Mouse (Mus musculus): ENCODE data around the gene Mdh1.

The Mdh1 gene

DNA sequence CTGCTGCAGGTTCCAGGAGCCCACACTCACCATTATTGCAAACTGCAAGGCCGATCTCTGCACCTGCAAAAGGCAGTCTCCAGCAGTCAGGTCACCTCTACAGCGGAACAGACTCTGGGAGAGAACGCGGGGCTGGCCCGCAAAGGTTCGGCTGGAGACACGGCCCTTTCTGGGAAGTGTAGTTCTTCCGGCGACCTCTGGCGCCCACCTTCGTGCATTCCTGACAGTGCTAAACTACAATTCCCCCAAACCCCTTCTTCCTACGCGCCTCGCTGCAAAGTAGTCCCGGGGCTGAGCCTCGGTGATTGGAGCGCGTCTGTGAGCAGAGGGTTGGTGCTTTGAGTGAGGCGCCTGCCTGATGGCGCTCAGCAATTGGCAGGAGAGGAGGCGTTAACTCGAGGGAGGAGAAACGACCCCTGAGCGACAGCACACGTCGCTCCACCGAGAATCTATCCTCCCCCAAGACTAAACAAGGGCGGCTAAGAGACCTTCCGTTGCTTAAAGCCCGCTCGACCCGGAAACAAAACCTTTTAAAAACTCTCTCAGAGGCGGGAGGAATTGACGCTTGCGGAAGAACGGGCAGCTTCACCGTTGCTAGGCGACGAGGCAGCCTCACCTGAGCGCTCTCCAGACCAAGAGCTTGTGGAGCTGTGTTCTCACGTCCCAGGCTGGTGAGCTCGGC lies at the start of gene Mdh1, which contains the start of gene Wdpcp:
Gene Mdh1 (minus strand): TSS at position 668 of the 682 bp plus-strand sequence.
Gene Wdpcp (plus strand): TSS at position 536 of the 682 bp plus-strand sequence.
- CTCF ChIA-PET, result no interaction called here

DNA sequence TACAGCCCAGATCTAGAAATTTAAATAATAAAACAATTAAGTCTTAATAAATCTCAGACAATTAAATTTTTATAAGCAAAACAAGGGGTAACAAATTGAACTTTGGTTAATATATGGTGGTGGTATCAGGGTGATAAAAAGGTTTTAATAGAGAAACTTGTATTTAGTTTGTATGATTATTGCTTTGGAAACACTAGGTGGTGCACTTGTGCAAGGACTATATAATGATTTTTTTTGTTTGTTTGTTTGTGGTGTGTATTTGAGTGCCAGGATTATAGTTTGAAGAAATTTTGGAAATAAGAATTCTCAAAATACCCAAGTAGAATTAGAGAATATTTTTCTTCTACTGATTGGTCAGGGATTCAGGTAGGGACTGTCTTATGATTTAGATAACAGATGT lies 43.7 kb upstream of the Mdh1 start:
- CTCF ChIA-PET, result no interaction called here

DNA sequence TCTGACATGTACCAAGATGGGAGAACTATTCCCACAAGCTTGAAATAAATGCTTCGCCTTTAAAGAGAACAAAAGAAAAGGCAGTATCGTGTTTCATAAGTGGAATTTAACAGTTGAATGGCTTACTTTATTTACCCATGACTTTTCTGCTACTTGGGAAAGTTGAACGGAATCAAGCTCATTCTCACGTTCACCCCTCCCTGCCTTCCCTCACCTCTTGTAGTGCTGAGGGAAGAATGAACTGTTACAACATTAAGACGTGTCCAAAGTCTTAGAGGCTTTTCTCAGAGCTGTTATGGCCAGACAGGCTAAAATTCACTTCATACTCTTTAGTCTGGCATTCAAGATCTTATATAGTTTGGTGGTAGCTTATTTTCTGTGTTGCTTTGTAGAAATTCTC lies 30.3 kb upstream of the Mdh1 start:
- CTCF ChIA-PET, result no interaction called here

DNA sequence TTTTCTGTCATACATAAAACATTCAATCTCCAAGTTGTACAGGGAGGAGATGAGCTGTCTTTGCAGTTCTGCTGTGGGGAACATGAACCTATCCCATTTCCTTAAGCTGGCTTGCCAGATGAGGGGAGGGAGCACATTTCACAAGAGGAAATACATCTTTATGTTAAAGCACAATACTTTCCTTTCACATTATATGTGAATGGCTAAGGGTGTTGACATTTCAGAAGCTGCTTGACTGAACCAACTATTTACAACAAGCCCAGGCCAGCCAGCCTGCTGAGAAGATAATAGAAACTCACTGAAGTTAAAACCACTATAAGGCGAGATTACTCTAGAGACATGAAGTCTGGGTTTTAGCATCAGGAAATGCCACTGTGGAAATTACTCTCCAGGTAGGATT lies 11.1 kb upstream of the Mdh1 start:
- CTCF ChIA-PET, result no interaction called here

DNA sequence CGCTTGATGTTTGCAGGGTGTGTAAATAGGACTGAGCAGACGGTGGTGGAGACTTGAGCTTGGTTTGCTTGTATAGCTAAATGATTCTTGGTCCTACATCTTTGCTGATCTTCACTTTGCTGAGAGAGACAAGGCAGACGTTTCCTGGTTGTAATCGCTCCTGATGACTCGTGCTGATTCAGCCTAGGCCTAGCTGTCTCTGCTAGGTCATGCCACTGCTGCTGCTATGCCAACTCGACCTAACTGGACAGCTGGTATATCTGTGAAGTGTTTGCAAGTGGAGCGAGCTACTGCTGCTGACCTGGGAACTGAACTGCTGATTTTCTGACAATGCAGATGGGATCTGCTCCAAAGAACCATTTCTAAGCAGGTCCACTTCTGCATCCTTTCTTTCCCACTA lies 9.3 kb upstream of the Mdh1 start:
- CTCF ChIA-PET, result no interaction called here

DNA sequence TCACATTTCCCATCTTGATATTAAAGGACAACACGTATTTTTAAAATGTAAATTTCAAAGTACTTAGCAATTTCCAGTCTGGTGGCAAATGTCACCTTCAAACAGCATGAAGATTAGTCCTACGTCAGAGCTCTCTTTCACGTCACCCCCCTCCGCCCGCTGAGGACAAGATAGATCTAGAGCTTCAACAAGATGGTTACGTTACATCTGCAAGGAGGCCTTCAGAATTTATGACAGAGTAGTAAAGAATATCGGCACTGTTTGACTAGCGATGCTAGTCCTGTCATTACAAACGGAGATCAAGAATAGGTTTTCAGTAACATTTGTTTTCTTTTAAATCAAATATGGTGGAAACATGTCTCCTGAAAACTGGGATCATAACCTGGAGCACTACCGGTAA lies 1.2 kb downstream of the Mdh1 start:
- CTCF ChIA-PET, result no interaction called here

DNA sequence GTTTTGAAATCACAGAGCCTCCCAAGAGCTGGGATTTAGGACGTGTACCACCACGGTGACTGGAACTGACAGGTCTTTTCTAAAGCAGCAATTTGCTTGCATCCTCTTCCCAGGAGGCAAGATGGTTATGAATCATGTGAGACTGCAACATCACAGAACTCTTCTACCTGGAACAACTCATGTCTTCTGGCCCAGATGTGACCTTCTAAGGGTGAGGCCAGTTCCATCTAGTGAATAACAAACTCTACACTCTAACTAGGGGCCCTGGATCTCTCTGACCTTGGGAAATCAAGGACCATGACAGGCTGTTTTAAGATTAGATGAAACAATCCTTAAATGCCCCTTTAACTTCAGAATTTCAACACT lies 2.1 kb downstream of the Mdh1 start:
- CTCF ChIA-PET, result no interaction called here

DNA sequence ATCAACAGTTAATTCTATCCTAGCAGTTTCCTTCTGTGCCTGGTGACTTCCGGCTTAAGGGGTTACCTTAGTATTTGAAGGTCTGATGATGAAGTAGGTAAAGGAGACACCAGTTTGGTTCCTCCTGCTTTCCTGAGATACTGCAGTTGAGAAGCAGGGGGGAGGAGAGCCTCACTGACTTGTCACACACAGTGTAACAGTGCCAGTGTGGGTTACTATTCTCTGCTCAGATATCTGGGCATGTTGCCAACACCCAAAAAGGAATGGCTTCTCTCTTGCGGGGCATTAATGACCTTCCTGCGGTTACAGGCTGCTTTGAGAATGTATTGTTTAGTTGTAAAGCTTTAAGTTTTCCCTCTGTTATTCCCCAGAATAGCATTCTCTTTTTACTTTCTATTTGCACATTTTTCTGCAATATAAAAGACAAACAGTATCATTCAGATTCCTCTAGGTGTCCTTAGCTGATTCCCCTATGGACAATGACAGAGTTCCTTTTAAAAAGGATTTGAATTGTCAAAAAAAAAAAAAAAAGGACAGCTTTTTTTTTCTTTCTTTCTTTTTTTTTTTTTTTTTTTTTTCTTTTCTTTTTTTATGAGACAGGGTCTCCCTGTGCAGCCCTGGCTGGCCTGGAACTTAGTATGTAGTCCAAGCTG lies 2.6 kb downstream of the Mdh1 start:
- CTCF ChIA-PET, result interaction anchor here (0.5 kb wide), 1 partner anchor 1480 kb away, joined by 3 read pairs; no protein-coding TSS in a partner anchor

DNA sequence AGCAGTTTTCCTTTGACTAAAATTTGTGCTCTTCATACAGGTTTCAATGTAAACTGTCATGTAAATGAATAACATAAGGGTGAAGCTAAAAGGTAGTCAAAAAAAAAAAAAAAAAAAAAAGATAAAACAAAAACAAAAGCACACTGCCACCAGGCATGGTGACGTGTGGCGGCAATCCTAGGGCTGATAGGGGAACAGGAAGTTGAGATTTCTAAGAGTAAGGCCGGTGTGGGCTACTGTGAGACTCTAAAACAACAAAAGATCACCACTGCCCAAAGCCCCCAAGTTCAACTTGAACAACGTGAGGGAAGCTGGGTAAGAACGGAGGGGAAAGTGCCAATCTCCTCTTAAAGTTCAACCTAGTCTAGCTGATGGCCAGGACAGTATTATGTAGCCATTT lies 3.2 kb downstream of the Mdh1 start:
- CTCF ChIA-PET, result interaction anchor here (0.5 to 0.6 kb wide), 3 partner anchors 297 to 1481 kb away, joined by 3 to 12 read pairs (median 4); no protein-coding TSS in a partner anchor

DNA sequence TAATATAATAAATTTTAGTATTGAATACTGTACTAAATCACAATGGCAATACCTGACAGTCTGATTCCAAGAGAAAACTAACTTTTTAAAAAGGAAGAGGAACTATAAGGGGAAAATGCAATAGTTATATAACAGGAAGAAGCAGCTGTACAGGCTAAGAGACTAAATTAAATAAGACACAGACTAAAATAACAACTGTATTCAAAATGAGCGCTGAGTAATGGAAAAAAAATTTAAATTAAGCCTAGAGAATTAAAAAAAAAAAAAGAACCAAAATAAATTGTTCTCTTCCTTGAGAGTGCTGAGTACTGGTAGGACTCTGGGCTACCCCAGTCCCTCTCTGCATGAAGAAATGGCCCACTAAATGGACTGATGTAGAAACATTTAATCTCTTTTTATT lies 4.4 kb downstream of the Mdh1 start:
- CTCF ChIA-PET, result no interaction called here

DNA sequence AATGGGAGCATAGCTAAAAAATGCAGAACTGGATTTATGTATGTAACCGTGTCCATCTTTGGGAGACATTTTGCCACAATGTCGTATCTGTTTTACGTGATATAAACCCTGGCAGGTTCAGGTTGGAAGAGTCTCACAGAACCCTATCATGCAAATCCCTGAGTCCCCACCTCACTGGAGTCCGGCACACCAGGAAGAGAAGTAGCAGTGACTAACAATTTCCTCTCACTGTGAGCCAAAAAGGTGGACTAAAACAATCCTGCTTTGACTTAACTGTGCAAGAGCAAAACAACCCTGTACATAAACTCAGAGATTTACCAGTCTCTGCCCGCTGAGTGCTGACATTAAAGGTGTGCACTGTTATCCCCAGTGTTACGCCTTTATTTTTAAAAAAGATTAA lies 5.2 kb downstream of the Mdh1 start:
- CTCF ChIA-PET, result no interaction called here

DNA sequence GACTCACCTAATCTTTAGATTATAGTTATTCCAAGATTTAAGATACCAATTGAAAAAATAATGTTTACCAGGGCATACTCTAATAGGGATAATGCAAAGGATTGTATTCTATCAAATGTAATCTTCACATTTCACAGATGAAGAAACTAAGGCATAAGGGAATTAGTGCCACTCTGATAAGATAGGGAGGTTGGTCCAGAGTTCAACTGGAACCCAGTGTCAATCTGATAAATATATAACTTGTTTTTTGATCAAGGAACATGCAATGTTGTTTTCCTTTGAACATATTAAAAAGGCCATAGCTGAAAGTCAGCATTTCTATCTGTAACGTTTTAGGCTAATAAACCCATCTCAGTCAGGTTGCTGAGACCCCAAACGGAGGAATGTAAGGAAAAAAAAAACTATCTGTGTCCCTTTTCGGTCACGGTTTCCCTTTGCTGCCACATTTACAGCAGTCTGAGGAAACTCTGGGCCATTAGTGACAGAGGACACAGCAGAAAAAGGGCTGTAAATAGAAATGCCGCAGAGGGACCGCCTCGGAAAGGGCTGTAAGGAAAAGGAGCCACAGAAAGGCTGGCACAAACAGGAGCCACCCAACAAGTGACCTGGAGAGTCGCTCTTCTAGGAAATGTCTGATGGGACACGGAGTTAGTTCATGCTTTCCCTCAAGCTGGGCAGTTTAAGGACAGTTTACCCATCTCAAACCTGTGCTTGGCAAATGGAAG lies 7.3 kb downstream of the Mdh1 start:
- CTCF ChIA-PET, result no interaction called here

DNA sequence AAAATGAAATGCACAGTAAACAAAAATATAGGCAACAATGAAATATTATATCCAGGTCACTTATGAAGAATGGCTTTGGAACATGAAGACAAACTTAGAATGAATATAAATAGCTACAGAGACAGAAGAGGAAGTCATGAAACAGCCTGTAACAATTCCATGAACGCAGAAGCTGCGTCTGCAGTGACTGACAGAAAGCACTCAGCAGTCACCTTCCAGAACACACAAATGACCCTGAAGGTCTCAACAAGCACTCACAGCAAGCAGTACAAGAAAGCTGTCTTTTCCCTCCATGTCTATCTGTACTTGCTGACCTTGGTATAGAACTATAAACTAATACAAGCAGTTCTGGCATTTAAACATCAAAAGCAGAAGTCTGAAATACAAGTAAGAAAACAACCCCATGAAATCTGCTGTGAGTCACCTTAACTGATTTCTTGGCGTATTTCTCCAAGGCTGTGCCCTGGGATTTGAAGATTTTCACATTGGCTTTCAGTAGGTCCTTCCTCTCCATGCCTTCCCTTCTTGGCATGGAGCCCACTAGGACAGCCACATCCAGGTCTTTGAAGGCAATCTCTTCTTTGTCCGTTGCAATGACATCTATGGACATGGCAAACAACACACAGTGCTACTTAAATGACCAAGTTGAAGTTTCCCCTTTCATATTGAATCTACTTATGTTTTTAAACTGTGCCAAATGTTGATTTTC lies 8.4 kb downstream of the Mdh1 start:
- CTCF ChIA-PET, result no interaction called here

DNA sequence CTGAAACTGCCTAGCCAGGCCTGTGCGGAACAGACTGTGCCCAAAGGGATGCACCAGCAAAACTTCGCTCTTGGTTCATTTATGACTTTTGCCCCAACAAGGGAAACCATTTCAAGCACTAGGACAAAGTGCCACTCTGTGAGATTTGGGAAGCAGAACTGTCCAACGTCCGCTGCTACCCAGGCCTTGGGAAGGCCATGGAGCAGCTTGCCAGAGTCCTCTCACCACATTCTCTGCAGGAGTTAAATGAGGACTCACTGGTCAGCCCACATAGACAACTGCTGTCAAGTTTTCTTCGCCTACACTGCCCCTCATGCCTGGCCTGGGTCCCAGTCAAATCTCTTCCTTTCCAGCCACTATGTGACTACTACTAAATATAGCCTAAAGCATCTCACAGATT lies 10.8 kb downstream of the Mdh1 start:
- CTCF ChIA-PET, result no interaction called here

DNA sequence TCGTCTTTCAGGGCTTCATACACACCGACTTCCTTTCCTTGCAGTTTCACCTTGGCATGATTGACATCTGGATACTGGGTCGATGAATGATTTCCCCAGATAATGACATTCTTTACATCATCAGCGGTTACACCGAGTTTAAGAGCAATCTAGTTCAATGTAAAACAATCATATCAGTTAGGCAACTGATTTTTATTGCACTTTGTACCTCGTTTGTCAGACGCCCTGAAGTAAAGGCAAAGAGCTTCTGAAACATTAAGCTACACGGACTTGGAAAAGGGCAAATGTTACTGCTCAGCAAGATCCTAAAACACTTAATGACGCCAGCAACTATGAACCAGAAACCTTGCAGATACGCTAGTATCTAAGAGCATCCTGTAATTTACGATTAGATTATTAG lies 12.4 kb downstream of the Mdh1 start:
- CTCF ChIA-PET, result interaction anchor here (0.6 kb wide), 1 partner anchor 12 kb away, joined by 11 read pairs; no protein-coding TSS in a partner anchor

DNA sequence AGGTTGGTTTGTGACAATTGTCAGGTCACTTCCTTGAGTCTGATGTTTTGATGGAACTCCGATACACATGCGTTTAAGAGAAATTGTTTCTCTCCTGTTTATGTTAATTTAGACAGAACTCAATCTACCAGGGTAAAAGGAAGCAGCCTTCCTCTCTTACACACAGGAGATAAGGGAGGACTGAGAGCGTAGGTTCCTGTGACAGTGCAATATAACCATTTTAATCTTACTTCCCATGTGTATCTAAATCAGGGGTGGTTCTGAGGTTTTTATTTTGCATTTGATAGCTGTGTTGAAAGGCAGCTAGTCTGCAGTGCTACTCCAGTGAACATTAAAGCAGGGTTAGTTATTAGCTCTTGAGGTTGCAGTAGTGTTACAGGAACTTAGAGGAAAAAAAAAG lies 20.1 kb downstream of the Mdh1 start:
- CTCF ChIA-PET, result no interaction called here

DNA sequence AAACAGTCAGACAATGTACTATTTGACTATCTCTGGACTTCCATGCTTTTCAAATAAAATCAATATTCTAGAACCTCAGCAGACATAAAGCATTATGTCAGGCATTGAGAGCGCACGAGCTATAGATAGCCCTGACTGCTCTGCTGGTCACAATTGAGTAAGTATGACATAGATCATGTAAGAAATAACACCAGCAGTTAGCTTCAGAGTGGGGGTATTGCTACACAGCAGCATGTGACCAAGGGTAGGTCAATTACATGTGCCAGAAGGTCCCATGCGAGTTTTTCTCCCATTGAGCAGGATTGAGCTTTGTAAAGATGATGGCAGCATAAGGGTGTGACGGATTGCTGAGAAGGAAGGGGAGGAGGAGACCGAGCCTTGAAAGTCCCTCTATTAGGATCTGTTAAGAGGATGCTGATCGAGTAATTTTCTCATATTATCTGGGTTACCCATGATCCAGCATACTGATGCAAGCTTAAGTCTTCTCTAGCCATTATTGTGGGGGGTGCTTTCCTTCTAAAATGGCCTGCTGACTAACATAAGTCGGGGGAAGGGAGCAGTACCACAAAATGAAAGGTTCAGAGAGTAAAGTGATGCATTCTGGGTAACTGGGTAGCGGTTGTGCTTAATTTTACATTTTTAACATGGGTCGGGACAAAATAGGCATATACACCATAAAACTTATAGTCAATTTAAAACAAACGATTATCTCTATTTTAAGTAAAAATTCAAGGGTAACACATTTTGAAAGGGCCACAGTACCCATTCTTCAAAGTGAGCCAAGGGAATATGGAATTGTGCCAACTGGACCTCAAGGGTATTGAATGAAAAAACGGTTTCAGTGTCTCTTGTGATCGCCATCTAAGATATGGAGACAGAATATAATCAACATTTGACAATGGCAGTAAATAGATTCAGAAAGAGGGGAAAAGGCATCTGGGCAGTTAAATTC lies 21.7 kb downstream of the Mdh1 start:
- CTCF ChIA-PET, result no interaction called here

DNA sequence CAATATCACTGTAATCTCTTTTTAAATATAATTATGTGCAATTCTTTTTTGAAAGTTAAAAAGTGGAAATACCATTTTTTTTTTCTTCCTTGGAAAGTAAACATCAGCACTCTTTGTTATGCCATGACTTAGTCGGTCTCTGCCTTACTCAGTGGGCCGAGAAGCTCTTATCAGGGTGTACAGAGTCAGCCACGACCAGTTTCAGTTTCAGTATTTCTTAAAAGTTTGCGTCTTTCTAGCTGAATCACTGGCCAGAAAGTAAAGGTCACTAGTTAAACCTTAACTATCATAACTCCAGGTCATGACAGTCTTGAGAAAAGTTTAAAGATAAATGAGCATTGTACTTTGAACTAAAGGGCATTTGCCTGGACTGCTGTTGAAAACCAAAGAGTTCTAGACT lies 22.4 kb downstream of the Mdh1 start:
- CTCF ChIA-PET, result interaction anchor here (0.6 kb wide), 1 partner anchor 1808 kb away, joined by 7 read pairs; no protein-coding TSS in a partner anchor

DNA sequence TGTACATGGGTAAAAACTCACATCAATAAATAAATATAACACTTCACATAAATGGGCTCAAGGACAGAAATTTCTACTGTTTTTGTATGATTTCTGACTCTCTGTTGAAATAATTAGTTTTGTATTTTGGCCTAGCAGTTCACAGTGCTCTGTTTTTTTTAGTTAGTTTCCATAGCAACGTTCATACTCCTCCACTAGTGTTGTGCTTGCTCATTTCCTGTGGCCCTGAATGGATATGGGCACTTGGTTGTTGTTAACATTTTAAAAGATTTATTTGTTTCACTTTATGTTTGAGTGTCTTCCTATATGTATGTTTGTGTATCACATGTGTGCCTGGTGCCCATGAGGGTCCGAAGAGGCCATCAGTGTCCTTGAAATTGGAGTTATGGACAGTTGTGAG lies 23.1 kb downstream of the Mdh1 start:
- CTCF ChIA-PET, result interaction anchor here (0.6 kb wide), 1 partner anchor 1809 kb away, joined by 7 read pairs; no protein-coding TSS in a partner anchor

DNA sequence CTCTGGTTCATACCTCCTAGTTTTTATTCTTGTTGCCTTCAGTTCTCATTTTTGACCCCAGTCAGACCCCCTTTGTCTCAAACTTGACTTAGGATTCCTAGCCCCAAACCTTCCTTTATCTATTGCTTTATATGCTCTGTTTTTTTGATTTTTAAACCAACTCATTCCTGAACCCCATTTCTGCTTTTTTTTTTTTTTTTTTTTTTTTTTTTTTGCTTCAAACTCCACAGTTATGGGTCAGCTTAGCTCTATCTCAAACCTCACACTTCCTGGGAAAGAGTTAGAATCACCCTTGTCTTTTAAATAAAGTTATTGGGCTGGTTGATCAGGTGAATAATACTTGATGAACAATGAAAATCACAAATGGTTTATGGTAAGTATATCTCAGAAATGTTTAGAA lies 24.6 kb downstream of the Mdh1 start:
- CTCF ChIA-PET, result interaction anchor here (0.7 kb wide), 1 partner anchor 12 kb away, joined by 11 read pairs; no protein-coding TSS in a partner anchor

DNA sequence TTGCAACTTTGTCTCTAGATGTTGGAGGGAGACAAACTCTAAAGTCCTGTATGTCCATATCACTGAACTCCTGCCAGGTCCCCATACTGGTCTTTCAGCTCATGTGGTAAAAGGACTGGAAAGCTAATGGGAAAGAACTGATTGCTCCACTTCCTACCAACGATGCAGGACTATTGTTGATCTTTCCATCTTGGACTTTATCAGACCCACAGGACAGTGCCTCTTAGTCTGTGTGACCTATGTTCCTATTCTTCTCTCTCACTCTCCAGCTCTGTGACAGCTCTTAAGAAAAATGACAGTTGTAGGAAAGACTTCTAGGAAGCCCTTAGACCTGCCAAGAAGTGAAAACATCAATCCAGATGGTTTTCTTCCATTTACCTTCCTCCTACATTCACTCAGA lies 25.5 kb downstream of the Mdh1 start:
- CTCF ChIA-PET, result no interaction called here
